Mouse (Mus musculus) heart, adult 8-10 months (tissue): Measurements from ENCODE around the gene Clec18a. TPM values are rescaled to one million over a fixed set of nuclear protein-coding genes. Genes with fewer than 3 reads are reported as not detected.

Source experiments
- microRNA-seq: library from miRNA; unstranded; fragments of <30 nt; microRNA quantifications from one replicate; pipeline ENCODE4 v1.2.0, GENCODE M21; 2022
- total RNA-seq, 4 experiments: library from RNA; stranded (reverse); gene quantifications; 2 replicates each; pipeline ENCODE4 v1.2.4; 2022

The Clec18a gene
- total RNA-seq, 4 experiments from 2014 or later = 0.98 to 2.3 (median 1.3) TPM

Small RNA genes lying within 50 kb of the gene (microRNA-seq; reads per million reads assigned to microRNA genes)
- gene Gm24103 (not detected), gene Mir3473d (not detected)

Other genes with a start within 250 kb of the Clec18a start
- gene Cog4, start 245.8 kb downstream of the Clec18a start, total RNA-seq = 10 to 100 TPM; 63.3 to 69.4 (median 65.2) TPM
- gene Sf3b3, start 245.6 kb downstream of the Clec18a start, total RNA-seq = 10 to 100 TPM; 33.5 to 38.7 (median 36.1) TPM
- gene Fuk, start 189.9 kb downstream of the Clec18a start, total RNA-seq = 1 to 10 TPM; 4.5 to 5.4 (median 4.6) TPM
- gene St3gal2, start 172.5 kb downstream of the Clec18a start, total RNA-seq = 10 to 100 TPM; 21.3 to 25.4 (median 24.1) TPM
- 10 to 100 TPM; 30.7 to 37.3 (median 35.3) TPM for gene Ddx19a, start 94.6 kb downstream of the Clec18a start, total RNA-seq
- 10 to 100 TPM in 3 of 4 experiments, 1 to 10 TPM in 1; 9.8 to 11.9 (median 10.9) TPM for gene Ddx19b, start 60.7 kb downstream of the Clec18a start, total RNA-seq
- gene Aars, start 59.3 kb downstream of the Clec18a start, total RNA-seq = 10 to 100 TPM; 32.2 to 33.5 (median 33.0) TPM
- gene Exosc6, start 36.1 kb downstream of the Clec18a start, total RNA-seq = not detected
- gene Pdpr, start 2.2 kb upstream of the Clec18a start, total RNA-seq = 100 to 1,000 TPM; 109 to 143 (median 124) TPM
- 100 to 1,000 TPM in 1 of 4 experiments, 10 to 100 TPM in 3; 87.4 to 103 (median 96.6) TPM for gene Glg1, start 166.8 kb upstream of the Clec18a start, total RNA-seq
- 10 to 100 TPM; 17.3 to 22.2 (median 19.4) TPM for gene Rfwd3, start 207.8 kb upstream of the Clec18a start, total RNA-seq
- gene Mlkl, start 245.8 kb upstream of the Clec18a start, total RNA-seq = 1 to 10 TPM; 1.8 to 3.0 (median 2.6) TPM